Mouse (Mus musculus): ENCODE measurements around the gene 1700010B08Rik. TPM values are rescaled to one million over a fixed set of nuclear protein-coding genes. Genes with fewer than 3 reads are reported as not detected.

The 1700010B08Rik gene
- polyA plus RNA-seq, 1 experiment from 2014 or later: 0.13 TPM

- Histone ChIP-seq H3K4me2 (replicated peaks; ENCODE audit: low read depth, low read length) (no peak overlapping the region), H3K9ac (replicated peaks; ENCODE audit: low read depth) (no peak overlapping the region), H3K4me3 (ENCODE audit: low read depth, low read length) (no peak overlapping the region), H3K36me3 (ENCODE audit: insufficient read depth, low read length) (peaks cover 7% of the 10 kb centered on the region; the same call in 1 of the 2 replicates), H3K9me3 (ENCODE audit: low read length) (no peaks in the 10 kb centered on the region), H3K4me1 (ENCODE audit: insufficient read depth, low read depth, low read length) (no peaks in the 10 kb centered on the region), H3K27me3 (replicated peaks; ENCODE audit: insufficient read depth, low read length) (no peaks in the 10 kb centered on the region), H3K27ac (ENCODE audit: low read length) (no peak overlapping the region)
- no peak for DNase-seq (ENCODE audit: low spot score)
- WGBS: 90% methylated on average over 3 of the region's 3 CpGs
- ATAC-seq: no peak
- TF ChIP-seq CTCF (IDR thresholded peaks at IDR 0.05) (no peak), EP300 (IDR thresholded peaks at IDR 0.05) (no peak)
Measured at GRCm38 (mm10) chr2:173685781-173686361, 33.3 kb upstream of the 1700010B08Rik start.

- 85% methylated on average over 5 of the region's 5 CpGs for WGBS
Measured at GRCm38 (mm10) chr2:173687363-173687762, 31.9 kb upstream of the 1700010B08Rik start.

GRCm38 (mm10) chr2:173689835-173690234 lies 29.4 kb upstream of the 1700010B08Rik start:
- Histone ChIP-seq H3K4me1 (ENCODE audit: insufficient read depth, low read depth, low read length) (no peaks in the 10 kb centered on the region), H3K27ac (ENCODE audit: low read length) (no peak overlapping the region), H3K4me2 (replicated peaks; ENCODE audit: low read depth, low read length) (no peak overlapping the region), H3K9me3 (ENCODE audit: low read length) (no peaks in the 10 kb centered on the region), H3K27me3 (replicated peaks; ENCODE audit: insufficient read depth, low read length) (no peaks in the 10 kb centered on the region), H3K9ac (replicated peaks; ENCODE audit: low read depth) (no peak overlapping the region), H3K36me3 (ENCODE audit: insufficient read depth, low read length) (peaks cover 7% of the 10 kb centered on the region; the same call in 1 of the 2 replicates), H3K4me3 (ENCODE audit: low read depth, low read length) (no peak overlapping the region)
- DNase-seq (ENCODE audit: low spot score): peak; percentile 55
- peak; percentile 77 for ATAC-seq
- TF ChIP-seq EP300 (IDR thresholded peaks at IDR 0.05) (no peak), CTCF (IDR thresholded peaks at IDR 0.05) (no peak)

More at GRCm38 (mm10) chr2:173687363-173687762, 31.9 kb upstream of the 1700010B08Rik start:
- Histone ChIP-seq H3K9me3 (ENCODE audit: low read length) (no peaks in the 10 kb centered on the region), H3K36me3 (ENCODE audit: insufficient read depth, low read length) (peaks cover 7% of the 10 kb centered on the region; the same call in 1 of the 2 replicates), H3K27me3 (replicated peaks; ENCODE audit: insufficient read depth, low read length) (no peaks in the 10 kb centered on the region), H3K4me3 (ENCODE audit: low read depth, low read length) (no peak overlapping the region), H3K4me2 (replicated peaks; ENCODE audit: low read depth, low read length) (no peak overlapping the region), H3K9ac (replicated peaks; ENCODE audit: low read depth) (no peak overlapping the region), H3K4me1 (ENCODE audit: insufficient read depth, low read depth, low read length) (no peaks in the 10 kb centered on the region), H3K27ac (ENCODE audit: low read length) (no peak overlapping the region)
- DNase-seq (ENCODE audit: low spot score) (no peak), ATAC-seq (no peak)
- TF ChIP-seq EP300 (IDR thresholded peaks at IDR 0.05): no peak
- no peak for TF ChIP-seq CTCF (IDR thresholded peaks at IDR 0.05)

GRCm38 (mm10) chr2:173691748-173692147 lies 27.5 kb upstream of the 1700010B08Rik start:
- Histone ChIP-seq H3K9me3 (ENCODE audit: low read length) (no peaks in the 10 kb centered on the region), H3K4me3 (ENCODE audit: low read depth, low read length) (no peak overlapping the region), H3K4me2 (replicated peaks; ENCODE audit: low read depth, low read length) (no peak overlapping the region), H3K36me3 (ENCODE audit: insufficient read depth, low read length) (peaks cover 17% of the 10 kb centered on the region), H3K4me1 (ENCODE audit: insufficient read depth, low read depth, low read length) (no peaks in the 10 kb centered on the region), H3K27me3 (replicated peaks; ENCODE audit: insufficient read depth, low read length) (no peaks in the 10 kb centered on the region), H3K9ac (replicated peaks; ENCODE audit: low read depth) (no peak overlapping the region), H3K27ac (ENCODE audit: low read length) (no peak overlapping the region)
- no peak for DNase-seq (ENCODE audit: low spot score)
- WGBS: 82% methylated on average over 6 of the region's 6 CpGs
- ATAC-seq: no peak
- TF ChIP-seq EP300 (IDR thresholded peaks at IDR 0.05) (no peak), CTCF (IDR thresholded peaks at IDR 0.05) (no peak)

GRCm38 (mm10) chr2:173692693-173693092 lies 26.5 kb upstream of the 1700010B08Rik start:
- TF ChIP-seq CTCF (IDR thresholded peaks at IDR 0.05) (no peak), EP300 (IDR thresholded peaks at IDR 0.05) (no peak)
- DNase-seq (ENCODE audit: low spot score) (no peak), ATAC-seq (no peak)
- H3K27ac ChIP-seq (ENCODE audit: low read length): no peak overlapping the region
- 64% methylated on average over 2 of the region's 2 CpGs for WGBS
- no peaks in the 10 kb centered on the region for H3K4me1 ChIP-seq (ENCODE audit: insufficient read depth, low read depth, low read length)
- no peak overlapping the region for H3K4me3 ChIP-seq (ENCODE audit: low read depth, low read length)
- H3K9ac ChIP-seq (replicated peaks; ENCODE audit: low read depth): no peak overlapping the region
- H3K36me3 ChIP-seq (ENCODE audit: insufficient read depth, low read length): peaks cover 26% of the 10 kb centered on the region
- no peaks in the 10 kb centered on the region for H3K9me3 ChIP-seq (ENCODE audit: low read length)
- H3K4me2 ChIP-seq (replicated peaks; ENCODE audit: low read depth, low read length): no peak overlapping the region
- no peaks in the 10 kb centered on the region for H3K27me3 ChIP-seq (replicated peaks; ENCODE audit: insufficient read depth, low read length)

GRCm38 (mm10) chr2:173698850-173699249 lies 20.4 kb upstream of the 1700010B08Rik start:
- Histone ChIP-seq H3K4me1 (ENCODE audit: insufficient read depth, low read depth, low read length) (no peaks in the 10 kb centered on the region), H3K36me3 (ENCODE audit: insufficient read depth, low read length) (peaks cover 47% of the 10 kb centered on the region), H3K4me2 (replicated peaks; ENCODE audit: low read depth, low read length) (no peak overlapping the region), H3K9me3 (ENCODE audit: low read length) (no peaks in the 10 kb centered on the region), H3K4me3 (ENCODE audit: low read depth, low read length) (no peak overlapping the region), H3K27ac (ENCODE audit: low read length) (no peak overlapping the region), H3K27me3 (replicated peaks; ENCODE audit: insufficient read depth, low read length) (no peaks in the 10 kb centered on the region), H3K9ac (replicated peaks; ENCODE audit: low read depth) (no peak overlapping the region)
- WGBS: 72% methylated on average over 3 of the region's 3 CpGs
- ATAC-seq (no peak), DNase-seq (ENCODE audit: low spot score) (no peak)
- TF ChIP-seq CTCF (IDR thresholded peaks at IDR 0.05): no peak
- TF ChIP-seq EP300 (IDR thresholded peaks at IDR 0.05): no peak

Measured in lung, postnatal 0 days (tissue).